Mouse (Mus musculus) limb, embryonic 14.5 days (tissue): Measurements from ENCODE around the gene Gse1. TPM values are rescaled to one million over a fixed set of nuclear protein-coding genes. Genes with fewer than 3 reads are reported as not detected.
A peak's percentile ranks its signal among the peaks of the same experiment; 100 is the strongest.

Experiments used
- ATAC-seq: fragments of 200-750 bp; cut with Nextera tagmentation; 2 replicates; pipeline ENCODE4 v1.8.0; 2017; ENCODE audit warnings: low read depth, moderate number of reproducible peaks, moderate TSS enrichment; ENCODE audit not compliant: low FRiP score
- DNase-seq: peaks from one replicate; pipeline ENCODE4 v3.0.0-alpha.2; 2015; ENCODE audit warnings: low spot score
- H3K27ac ChIP-seq: fragments of 300-500 bp; sonication (generic); replicated peaks from 2 replicates; pipeline ENCODE4 v1.5.1; 2014; ENCODE audit warnings: low read depth, mild to moderate bottlenecking, low read length, moderate library complexity, mixed read lengths
- H3K27me3 ChIP-seq: fragments of 300-500 bp; sonication (generic); 2 replicates; pipeline ENCODE4 v1.6.1; 2014; ENCODE audit warnings: low read length, mixed read lengths; ENCODE audit not compliant: control insufficient read depth, insufficient read depth
- H3K36me3 ChIP-seq: fragments of 300-500 bp; sonication (generic); 2 replicates; pipeline ENCODE4 v1.6.1; 2014; ENCODE audit warnings: mild to moderate bottlenecking, low read length, moderate library complexity, mixed read lengths; ENCODE audit not compliant: control insufficient read depth, insufficient read depth
- H3K4me1 ChIP-seq: fragments of 300-500 bp; sonication (generic); 2 replicates; pipeline ENCODE4 v1.6.1; 2014; ENCODE audit warnings: antibody characterized with exemption, low read length, mixed read lengths; ENCODE audit not compliant: control insufficient read depth, insufficient read depth
- H3K4me2 ChIP-seq: fragments of 300-500 bp; sonication (generic); replicated peaks from 2 replicates; pipeline ENCODE4 v1.6.1; 2014; ENCODE audit warnings: low read depth, mild to moderate bottlenecking, low read length, moderate library complexity; ENCODE audit not compliant: severe bottlenecking
- H3K4me3 ChIP-seq: fragments of 300-500 bp; sonication (generic); replicated peaks from 2 replicates; pipeline ENCODE4 v1.5.1; 2014; ENCODE audit warnings: low read length
- H3K9ac ChIP-seq: fragments of 300-500 bp; sonication (generic); 2 replicates; pipeline ENCODE4 v1.6.1; 2014; ENCODE audit warnings: mild to moderate bottlenecking, low read depth, low read length, moderate library complexity; ENCODE audit not compliant: severe bottlenecking
- H3K9me3 ChIP-seq: fragments of 300-500 bp; sonication (generic); 2 replicates; pipeline ENCODE4 v1.6.1; 2016; ENCODE audit warnings: low read length; ENCODE audit not compliant: control insufficient read depth
- POLR2A ChIP-seq: fragments of 200-500 bp; IDR thresholded peaks from 2 replicates; pipeline ENCODE4 v1.8.0; 2012; ENCODE audit warnings: inconsistent platforms, mild to moderate bottlenecking, moderate library complexity, borderline replicate concordance; ENCODE audit not compliant: insufficient read depth, insufficient read length; ENCODE audit errors: extremely low read depth
- WGBS: fragments of 180-500 bp; shearing (Covaris S2); extraction: QIAGEN DNeasy Blood & Tissue Kit; methylation state at CpG from one replicate; pipeline ENCODE4 v1.1.7; 2014; 5-methylcytosine and 5-hydroxymethylcytosine counted together
- polyA plus RNA-seq, 2 experiments: library from polyadenylated mRNA; depleted of rRNA in 1 of 2; stranded (reverse) in 1 of 2; unstranded in 1 of 2; fragments of >200 nt; fragmentation: Nextera tagmentation in 1 of 2; extraction: Ambion mirVana in 1 of 2; gene quantifications; 2 replicates each; pipeline versions ENCODE4 v1.2.1 to v1.2.3; 2012 to 2014

Gene Gse1
- polyA plus RNA-seq, 2 experiments: 10.3 to 32.6 TPM

DNA sequence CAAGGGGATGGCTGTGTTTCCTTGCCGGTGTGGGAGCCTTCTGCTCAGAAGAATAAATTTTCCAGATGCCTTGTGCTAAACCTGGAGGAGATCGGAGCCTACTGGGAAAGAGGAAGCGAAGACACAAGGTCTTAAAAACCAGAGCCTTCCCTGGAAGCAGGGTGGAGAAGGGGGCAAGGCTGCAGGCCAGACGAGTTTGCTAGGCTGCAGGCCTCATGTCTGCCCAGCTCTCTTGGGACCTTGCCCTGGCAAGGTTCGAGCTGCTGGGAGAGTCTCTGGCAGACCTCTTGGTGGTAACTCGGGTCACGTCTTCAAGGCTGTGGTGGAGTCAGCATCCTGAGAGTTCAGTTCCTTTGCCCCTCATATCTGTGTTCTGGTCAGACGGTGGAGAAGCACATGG, 6.6 kb downstream of the Gse1 start:
- Histone ChIP-seq H3K4me1 (peaks cover 54% of the 10 kb centered on the region), H3K27me3 (no peaks in the 10 kb centered on the region), H3K9ac (no peak overlapping the region; the same call in 1 of the 2 replicates), H3K4me2 (peak overlapping the region; percentile 31), H3K9me3 (no peaks in the 10 kb centered on the region), H3K27ac (0 out of 2 replicates have a peak overlapping the region, but pooled peaks have one; percentile 61), H3K36me3 (peaks cover 23% of the 10 kb centered on the region), H3K4me3 (no peak overlapping the region)
- no peak for TF ChIP-seq POLR2A
- no peak for DNase-seq
- WGBS: 41% methylated on average over 8 of the region's 8 CpGs
- no peak for ATAC-seq

DNA sequence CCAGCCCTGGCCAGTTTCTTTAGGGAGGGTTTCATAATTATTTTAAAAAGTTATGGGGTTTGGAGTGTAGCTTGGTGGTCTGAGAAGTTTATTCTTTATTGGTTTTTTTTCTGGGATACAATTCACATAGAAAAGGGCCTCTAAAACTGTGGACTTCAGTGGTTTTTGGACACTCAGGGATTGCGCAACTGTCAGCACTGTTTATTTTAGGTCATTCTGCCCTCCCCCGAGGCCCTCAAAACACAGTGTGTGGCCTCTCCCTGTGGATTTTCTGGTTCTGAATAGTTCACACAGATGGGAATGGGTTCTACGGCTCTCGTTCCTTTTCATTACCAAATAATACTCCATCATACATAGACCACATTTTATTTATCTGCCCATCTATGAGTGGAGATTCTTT, 15.0 kb downstream of the Gse1 start:
- H3K4me3 ChIP-seq: no peak overlapping the region
- H3K27me3 ChIP-seq: no peaks in the 10 kb centered on the region
- peaks cover 15% of the 10 kb centered on the region for H3K36me3 ChIP-seq
- 97% methylated on average over 4 of the region's 4 CpGs for WGBS
- ATAC-seq (no peak), DNase-seq (no peak)
- H3K4me2 ChIP-seq: no peak overlapping the region
- H3K4me1 ChIP-seq: no peaks in the 10 kb centered on the region
- H3K27ac ChIP-seq: no peak overlapping the region
- H3K9ac ChIP-seq: no peak overlapping the region
- no peak for TF ChIP-seq POLR2A
- H3K9me3 ChIP-seq: peaks cover 4% of the 10 kb centered on the region; the same call in 1 of the 2 replicates

DNA sequence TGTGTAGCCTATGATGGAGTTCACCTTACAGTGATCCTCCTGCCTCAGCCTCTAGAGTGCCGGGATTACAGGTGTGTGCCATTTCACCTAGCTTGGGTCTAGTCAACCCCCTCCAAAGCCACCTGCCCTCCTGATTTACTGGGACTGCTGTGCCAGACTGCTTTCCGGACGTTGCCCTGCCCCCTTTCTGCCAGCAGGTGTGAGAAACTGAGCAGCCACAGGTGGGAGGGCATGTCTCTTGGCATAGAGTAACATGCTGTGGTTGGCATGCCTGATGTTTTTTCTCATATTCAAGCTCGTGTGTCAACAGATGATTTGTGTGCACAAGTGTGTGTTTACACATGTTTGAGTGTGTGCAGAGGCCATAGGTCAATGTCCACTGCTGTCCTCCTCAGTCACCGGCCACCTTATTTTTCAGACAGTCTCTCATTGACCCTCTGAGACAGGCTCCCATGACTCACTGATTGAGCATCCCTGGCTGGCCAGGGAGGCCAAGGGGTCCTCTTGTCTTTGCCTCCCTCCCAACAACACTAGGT, 15.7 kb downstream of the Gse1 start:
- H3K36me3 ChIP-seq: peaks cover 7% of the 10 kb centered on the region
- TF ChIP-seq POLR2A: no peak
- ATAC-seq: no peak
- H3K27ac ChIP-seq: no peak overlapping the region
- DNase-seq: no peak
- H3K9ac ChIP-seq: no peak overlapping the region
- WGBS: 91% methylated on average over 5 of the region's 5 CpGs
- no peaks in the 10 kb centered on the region for H3K27me3 ChIP-seq
- no peaks in the 10 kb centered on the region for H3K4me1 ChIP-seq
- peaks cover 4% of the 10 kb centered on the region; the same call in 1 of the 2 replicates for H3K9me3 ChIP-seq
- H3K4me2 ChIP-seq: no peak overlapping the region
- no peak overlapping the region for H3K4me3 ChIP-seq

DNA sequence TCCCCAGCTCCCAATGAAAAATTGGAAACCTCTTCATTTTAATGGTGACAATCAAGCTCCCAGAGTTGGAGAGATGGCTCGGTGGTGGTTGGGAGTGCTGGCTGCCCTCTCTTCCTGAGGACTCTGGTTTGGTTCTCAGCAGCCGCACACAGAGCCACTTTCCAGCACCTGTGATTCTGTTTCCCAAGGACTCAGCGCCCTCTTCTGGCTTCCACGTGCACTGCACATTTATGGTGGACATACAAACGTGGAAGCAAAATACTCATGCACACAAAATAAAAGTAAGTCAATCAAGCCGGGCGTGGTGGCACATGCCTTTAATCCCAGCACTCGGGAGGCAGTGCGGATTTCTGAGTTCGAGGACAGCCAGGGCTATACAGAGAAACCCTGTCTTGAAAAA, 16.3 kb downstream of the Gse1 start:
- Histone ChIP-seq H3K27me3 (no peaks in the 10 kb centered on the region), H3K4me2 (no peak overlapping the region), H3K36me3 (peaks cover 7% of the 10 kb centered on the region; the same call in 1 of the 2 replicates), H3K4me1 (peaks cover 2% of the 10 kb centered on the region; the same call in 1 of the 2 replicates), H3K9me3 (peaks cover 4% of the 10 kb centered on the region; the same call in 1 of the 2 replicates), H3K27ac (no peak overlapping the region), H3K4me3 (no peak overlapping the region), H3K9ac (no peak overlapping the region)
- no peak for TF ChIP-seq POLR2A
- DNase-seq (no peak), ATAC-seq (no peak)
- WGBS: 92% methylated on average over 10 of the region's 10 CpGs

DNA sequence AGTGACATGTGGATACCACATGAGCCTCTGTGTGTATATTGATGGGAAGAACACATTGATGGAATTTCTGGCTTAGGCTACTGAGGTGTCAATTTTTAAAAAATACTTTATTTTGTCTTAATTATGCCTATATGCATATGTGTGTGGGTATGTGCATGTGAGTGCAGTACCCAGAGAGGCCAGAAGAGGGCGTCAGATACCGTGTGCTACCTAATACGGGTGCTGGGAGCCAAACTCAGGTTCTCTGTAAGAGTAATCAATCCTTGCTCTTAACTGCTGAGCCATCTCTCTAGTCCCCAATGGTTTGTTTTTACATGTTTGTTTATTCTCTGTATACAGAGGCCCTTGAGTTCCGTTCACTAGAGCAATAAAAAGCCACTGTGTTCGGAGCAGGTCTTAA, 19.4 kb downstream of the Gse1 start:
- Histone ChIP-seq H3K27ac (no peak overlapping the region), H3K4me2 (no peak overlapping the region), H3K4me3 (no peak overlapping the region), H3K36me3 (peaks cover 7% of the 10 kb centered on the region; the same call in 1 of the 2 replicates), H3K9me3 (peaks cover 4% of the 10 kb centered on the region; the same call in 1 of the 2 replicates), H3K9ac (no peak overlapping the region), H3K4me1 (peaks cover 23% of the 10 kb centered on the region), H3K27me3 (no peaks in the 10 kb centered on the region)
- TF ChIP-seq POLR2A: no peak
- ATAC-seq: no peak
- DNase-seq: no peak
- WGBS: 69% methylated on average over 5 of the region's 5 CpGs
